Mouse (Mus musculus) CH12.LX (cell line): Measurements from ENCODE around the gene Nsun5. TPM values are rescaled to one million over a fixed set of nuclear protein-coding genes. Genes with fewer than 3 reads are reported as not detected.
A peak's percentile ranks its signal among the peaks of the same experiment; 100 is the strongest.

Experiments
- DNase-seq: peaks from one replicate; pipeline ENCODE4 v3.0.0-alpha.2; 2013; ENCODE audit errors: extremely low read depth
- H3K27ac ChIP-seq: 2 replicates; pipeline ENCODE4 v1.5.1; 2012; ENCODE audit warnings: low read depth, mild to moderate bottlenecking, control low read depth, moderate library complexity; ENCODE audit not compliant: insufficient read depth
- H3K27me3 ChIP-seq: replicated peaks from 2 replicates; pipeline ENCODE3; 2012; ENCODE audit warnings: inconsistent platforms
- H3K36me3 ChIP-seq, 2 experiments: replicated peaks in 1 of 2; 2 replicates each; pipeline versions ENCODE3 to v1.6.1; 2012; ENCODE audit warnings: inconsistent platforms in 1 of 2, low read length in 1 of 2, mild to moderate bottlenecking in 1 of 2, mixed read lengths in 1 of 2, moderate library complexity in 1 of 2; ENCODE audit not compliant: control insufficient read depth in 1 of 2, insufficient read depth in 1 of 2
- H3K4me1 ChIP-seq, 2 experiments: 2 replicates each; pipeline ENCODE4 v1.6.1; 2012; ENCODE audit warnings: inconsistent platforms in 1 of 2, moderate library complexity in 1 of 2; ENCODE audit not compliant: insufficient read depth in 2 of 2, control insufficient read depth in 1 of 2
- H3K4me2 ChIP-seq: 2 replicates; pipeline ENCODE4 v1.6.1; 2012; ENCODE audit warnings: low read depth, mild to moderate bottlenecking, control low read depth; ENCODE audit not compliant: poor library complexity, insufficient read depth, severe bottlenecking
- H3K4me3 ChIP-seq, 3 experiments: fragments of 150-350 bp in 1 of 3; sonication (generic) in 1 of 3; replicated peaks in 1 of 3; 2 replicates each; pipeline versions ENCODE3 to v1.5.1; 2011 to 2012; ENCODE audit warnings: low read depth in 2 of 3, low read length in 2 of 3, mild to moderate bottlenecking in 2 of 3, moderate library complexity in 2 of 3, control low read depth in 1 of 3, improper control_type of control experiment in 1 of 3, inconsistent platforms in 1 of 3, mixed read lengths in 1 of 3; ENCODE audit not compliant: poor library complexity in 1 of 3
- H3K79me2 ChIP-seq: replicated peaks from 2 replicates; pipeline ENCODE4 v1.6.1; 2012; ENCODE audit warnings: mild to moderate bottlenecking, moderate library complexity; ENCODE audit not compliant: control insufficient read depth, poor library complexity, insufficient read depth, severe bottlenecking; ENCODE audit errors: extremely low read depth
- H3K9ac ChIP-seq: 2 replicates; pipeline ENCODE4 v1.6.1; 2012; ENCODE audit warnings: low read depth, mild to moderate bottlenecking, control low read depth, moderate library complexity; ENCODE audit not compliant: insufficient read depth
- H3K9me3 ChIP-seq: replicated peaks from 2 replicates; pipeline ENCODE3; 2012; ENCODE audit warnings: low read length, inconsistent platforms, mixed read lengths
- BHLHE40 ChIP-seq: IDR thresholded peaks from 2 replicates; pipeline ENCODE4 v1.6.1; 2011; ENCODE audit warnings: mild to moderate bottlenecking, low read depth, low read length, improper control_type of control experiment
- CHD1 ChIP-seq: IDR thresholded peaks from 2 replicates; pipeline ENCODE4 v1.6.1; 2012; ENCODE audit warnings: low read depth, low read length, improper control_type of control experiment, inconsistent platforms
- CTCF ChIP-seq, 2 experiments: IDR thresholded peaks in 1 of 2; conservative IDR thresholded peaks in 1 of 2; 2 replicates each; pipeline ENCODE4 v1.5.1; 2011 to 2012; ENCODE audit warnings: low read depth in 2 of 2, low read length in 2 of 2, improper control_type of control experiment in 1 of 2, inconsistent platforms in 1 of 2, mild to moderate bottlenecking in 1 of 2, moderate library complexity in 1 of 2
- E2F4 ChIP-seq: IDR thresholded peaks from 2 replicates; pipeline ENCODE4 v1.6.1; 2011; ENCODE audit warnings: low read depth, low read length, improper control_type of control experiment; ENCODE audit not compliant: insufficient replicate concordance
- ELF1 ChIP-seq: IDR thresholded peaks from 2 replicates; pipeline ENCODE4 v1.6.1; 2014; ENCODE audit warnings: low read depth, mild to moderate bottlenecking, inconsistent platforms, low read length, improper control_type of control experiment
- HCFC1 ChIP-seq: IDR thresholded peaks from 2 replicates; pipeline ENCODE4 v1.6.1; 2012; ENCODE audit warnings: low read depth, mild to moderate bottlenecking, inconsistent platforms, low read length, improper control_type of control experiment
- IRF4 ChIP-seq: IDR thresholded peaks from 2 replicates; pipeline ENCODE4 v1.6.1; 2014; ENCODE audit warnings: low read depth, mild to moderate bottlenecking, inconsistent platforms, low read length, improper control_type of control experiment
- JUND ChIP-seq: conservative IDR thresholded peaks from 2 replicates; pipeline ENCODE4 v1.6.1; 2011; ENCODE audit warnings: low read depth, low read length, improper control_type of control experiment
- MAX ChIP-seq: IDR thresholded peaks from 2 replicates; pipeline ENCODE4 v1.6.1; 2011; ENCODE audit warnings: low read length, improper control_type of control experiment
- MAZ ChIP-seq: IDR thresholded peaks from 2 replicates; pipeline ENCODE4 v1.6.1; 2012; ENCODE audit warnings: low read depth, mild to moderate bottlenecking, inconsistent platforms, low read length, improper control_type of control experiment, moderate library complexity
- MEF2A ChIP-seq: IDR thresholded peaks from 2 replicates; pipeline ENCODE4 v1.6.1; 2014; ENCODE audit warnings: low read depth, mild to moderate bottlenecking, inconsistent platforms, low read length, improper control_type of control experiment, borderline replicate concordance
- MXI1 ChIP-seq: IDR thresholded peaks from 2 replicates; pipeline ENCODE4 v1.6.1; 2011; ENCODE audit warnings: mild to moderate bottlenecking, low read depth, low read length, improper control_type of control experiment
- MYC ChIP-seq: IDR thresholded peaks from 2 replicates; pipeline ENCODE4 v1.6.1; 2011; ENCODE audit warnings: low read depth, mild to moderate bottlenecking, improper control_type of control experiment, low read length
- NELFE ChIP-seq: IDR thresholded peaks from 2 replicates; pipeline ENCODE4 v1.6.1; 2011; ENCODE audit warnings: low read depth, low read length, improper control_type of control experiment
- NRF1 ChIP-seq: IDR thresholded peaks from 2 replicates; pipeline ENCODE4 v1.6.1; 2014; ENCODE audit warnings: low read depth, mild to moderate bottlenecking, inconsistent platforms, low read length, improper control_type of control experiment, moderate library complexity
- PAX5 ChIP-seq: IDR thresholded peaks from 2 replicates; pipeline ENCODE4 v1.6.1; 2012; ENCODE audit warnings: low read length, inconsistent platforms, mixed read lengths
- POLR2A ChIP-seq: IDR thresholded peaks from 2 replicates; pipeline ENCODE4 v1.6.1; 2011; ENCODE audit warnings: low read depth, mild to moderate bottlenecking, improper control_type of control experiment, low read length
- RAD21 ChIP-seq: IDR thresholded peaks from 2 replicates; pipeline ENCODE4 v1.6.1; 2011; ENCODE audit warnings: low read depth, mild to moderate bottlenecking, low read length, improper control_type of control experiment, moderate library complexity
- RCOR1 ChIP-seq: conservative IDR thresholded peaks from 2 replicates; pipeline ENCODE4 v1.6.1; 2012; ENCODE audit warnings: low read depth, mild to moderate bottlenecking, inconsistent platforms, low read length, improper control_type of control experiment
- SIN3A ChIP-seq: IDR thresholded peaks from 2 replicates; pipeline ENCODE4 v1.6.1; 2012; ENCODE audit warnings: low read length, improper control_type of control experiment, inconsistent platforms
- SMC3 ChIP-seq: IDR thresholded peaks from 2 replicates; pipeline ENCODE4 v1.6.1; 2011; ENCODE audit warnings: low read depth, low read length, improper control_type of control experiment
- TBP ChIP-seq: conservative IDR thresholded peaks from 2 replicates; pipeline ENCODE4 v1.6.1; 2011; ENCODE audit warnings: low read depth, low read length, improper control_type of control experiment
- TCF12 ChIP-seq: IDR thresholded peaks from 2 replicates; pipeline ENCODE4 v1.6.1; 2014; ENCODE audit warnings: low read depth, mild to moderate bottlenecking, inconsistent platforms, low read length, improper control_type of control experiment
- UBTF ChIP-seq: IDR thresholded peaks from 2 replicates; pipeline ENCODE4 v1.6.1; 2012; ENCODE audit warnings: low read depth, mild to moderate bottlenecking, inconsistent platforms, low read length, improper control_type of control experiment, moderate library complexity
- USF1 ChIP-seq: IDR thresholded peaks from 2 replicates; pipeline ENCODE4 v1.6.1; 2014; ENCODE audit warnings: low read depth, mild to moderate bottlenecking, inconsistent platforms, low read length, improper control_type of control experiment
- USF2 ChIP-seq: conservative IDR thresholded peaks from 2 replicates; pipeline ENCODE4 v1.6.1; 2011; ENCODE audit warnings: low read depth, low read length, improper control_type of control experiment
- ZC3H11A ChIP-seq: IDR thresholded peaks from 2 replicates; pipeline ENCODE4 v1.6.1; 2012; ENCODE audit warnings: low read depth, mild to moderate bottlenecking, inconsistent platforms, low read length, improper control_type of control experiment
- ZKSCAN1 ChIP-seq: IDR thresholded peaks from 2 replicates; pipeline ENCODE4 v1.6.1; 2012; ENCODE audit warnings: low read depth, inconsistent platforms, low read length, improper control_type of control experiment, borderline replicate concordance
- ZMIZ1 ChIP-seq: IDR thresholded peaks from 2 replicates; pipeline ENCODE4 v1.6.1; 2012; ENCODE audit warnings: low read depth, mild to moderate bottlenecking, inconsistent platforms, low read length, improper control_type of control experiment
- dilution Hi-C: fragments of 300-500 bp; cut with MboI; formaldehyde crosslinking; loops from 2 replicates; pipeline ENCODE4 v1.14.3; 2020; ENCODE audit warnings: low sequenced_read_pairs; ENCODE audit not compliant: extremely low pct_unique_long_range_greater_than_20kb, extremely low pct_ligation_motif_present
- in situ Hi-C: fragments of 300-500 bp; cut with MboI; formaldehyde crosslinking; loops from 3 replicates; pipeline ENCODE4 v1.14.3; 2019; ENCODE audit warnings: low sequenced_read_pairs, low pct_ligation_motif_present, low pct_unique_long_range_greater_than_20kb, mixed read lengths
- polyA plus RNA-seq: library from polyadenylated mRNA; unstranded; fragments of >175 nt; gene quantifications from 2 replicates; pipeline ENCODE4 v1.2.1, GENCODE M21; 2012; ENCODE audit warnings: low read depth; ENCODE audit not compliant: insufficient read length
- total RNA-seq, 2 experiments: library from RNA; depleted of rRNA; stranded (reverse); fragments of 300-350 nt in 1 of 2; fragments of >200 nt in 1 of 2; gene quantifications; 2 replicates each; pipeline ENCODE4 v1.2.3; 2012 to 2014

Nsun5 gene
- total and polyA plus RNA-seq, 3 experiments: 27.6 to 36.6 (median 30.9) TPM

- no peak for TF ChIP-seq RAD21
- TF ChIP-seq NELFE: peak; percentile 87
- no peak for TF ChIP-seq JUND
- TF ChIP-seq HCFC1: peak; percentile 86
- TF ChIP-seq USF2: no peak
- TF ChIP-seq NRF1: 0 out of 2 replicates have a peak, but pooled peaks have one; percentile 44
- 0 out of 2 replicates have a peak, but pooled peaks have one; percentile 26 for TF ChIP-seq TBP
- TF ChIP-seq SMC3: no peak
- TF ChIP-seq MXI1: peak; percentile 93
- peak; percentile 72; the same call in 1 of the 2 replicates for TF ChIP-seq TCF12
- TF ChIP-seq USF1: no peak
- TF ChIP-seq SIN3A: peak; percentile 83
- peak; percentile 95 for TF ChIP-seq BHLHE40
- peak; percentile 57; the same call in 1 of the 2 replicates for TF ChIP-seq IRF4
- no peak for TF ChIP-seq CTCF (conservative IDR thresholded peaks at IDR 0.05 in 1 of 2, IDR thresholded peaks at IDR 0.05 in 1 of 2; ENCODE audit: low read depth in 2 of 2, low read length in 2 of 2)
- no peak for TF ChIP-seq RCOR1
Measured at GRCm38 (mm10) chr5:135394004-135394823, 24.5 kb downstream of the Nsun5 start, which contains the start of gene Pom121 (continued).

- no peak overlapping the region for H3K4me2 ChIP-seq
- H3K27me3 ChIP-seq: peaks cover 5% of the 10 kb centered on the region
- H3K27ac ChIP-seq: no peak overlapping the region
- TF ChIP-seq ZKSCAN1 (no peak), MAX (no peak), ZMIZ1 (no peak), POLR2A (no peak), RAD21 (peak; percentile 59), CTCF (conservative IDR thresholded peaks at IDR 0.05 in 1 of 2, IDR thresholded peaks at IDR 0.05 in 1 of 2; ENCODE audit: low read depth in 2 of 2, low read length in 2 of 2) (peak; percentile 80 to 84), BHLHE40 (no peak), NELFE (0 out of 2 replicates have a peak, but pooled peaks have one; percentile 39), CHD1 (no peak), TBP (no peak), SMC3 (peak; percentile 51), ELF1 (no peak), PAX5 (no peak), MYC (no peak; the same call in 1 of the 2 replicates), HCFC1 (0 out of 2 replicates have a peak, but pooled peaks have one; percentile 17), JUND (0 out of 2 replicates have a peak, but pooled peaks have one; percentile 15), RCOR1 (no peak), IRF4 (no peak), E2F4 (0 out of 2 replicates have a peak, but pooled peaks have one; percentile 21), MAZ (no peak), UBTF (no peak), ZC3H11A (no peak), SIN3A (0 out of 2 replicates have a peak, but pooled peaks have one; percentile 34), MEF2A (no peak)
- peaks cover 28% of the 10 kb centered on the region for H3K79me2 ChIP-seq
- dilution Hi-C loops: no loop called here
- peaks cover 15% of the 10 kb centered on the region in 2 experiments for H3K36me3 ChIP-seq
- peak; percentile 75 for DNase-seq
- in situ Hi-C loops: no loop called here
- H3K4me1 ChIP-seq: peaks cover 0 to 21% of the 10 kb centered on the region in 2 experiments; a peak in 3 of 4 replicates
- H3K4me3 ChIP-seq: no peak overlapping the region
- no peaks in the 10 kb centered on the region for H3K9me3 ChIP-seq
- no peak overlapping the region for H3K9ac ChIP-seq
Measured at GRCm38 (mm10) chr5:135395826-135396225, 26.1 kb downstream of the Nsun5 start.
